Mouse (Mus musculus) forebrain, embryonic 15.5 days (tissue): ENCODE results near the gene Dda1. TPM values are rescaled to one million over a fixed set of nuclear protein-coding genes. Genes with fewer than 3 reads are reported as not detected.
A peak's percentile ranks its signal among the peaks of the same experiment; 100 is the strongest.
"Not testable (repeated sequence)": the region's sequence is repeated elsewhere in the genome, so short reads cannot be mapped to it uniquely, and the experiment has no call there.

Experiments
- ATAC-seq: fragments of 200-750 bp; cut with Nextera tagmentation; replicated peaks from 2 replicates; pipeline ENCODE4 v1.8.0; 2017; ENCODE audit warnings: mild to moderate bottlenecking, moderate TSS enrichment, moderate library complexity
- H3K27ac ChIP-seq: fragments of 300-500 bp; sonication (generic); replicated peaks from 2 replicates; pipeline ENCODE4 v1.5.1; 2015; ENCODE audit warnings: mild to moderate bottlenecking, inconsistent platforms
- H3K27me3 ChIP-seq: fragments of 300-500 bp; sonication (generic); 2 replicates; pipeline ENCODE4 v1.6.1; 2015; ENCODE audit warnings: inconsistent platforms
- H3K36me3 ChIP-seq: fragments of 300-500 bp; sonication (generic); 2 replicates; pipeline ENCODE4 v1.6.1; 2015; ENCODE audit warnings: mild to moderate bottlenecking, inconsistent platforms
- H3K4me1 ChIP-seq: fragments of 300-500 bp; sonication (generic); 2 replicates; pipeline ENCODE4 v1.6.1; 2015; ENCODE audit warnings: inconsistent platforms
- H3K4me2 ChIP-seq: fragments of 300-500 bp; sonication (generic); replicated peaks from 2 replicates; pipeline ENCODE4 v1.6.1; 2015; ENCODE audit warnings: mild to moderate bottlenecking, inconsistent platforms
- H3K4me3 ChIP-seq: fragments of 300-500 bp; sonication (generic); 2 replicates; pipeline ENCODE4 v1.5.1; 2015; ENCODE audit warnings: mild to moderate bottlenecking, inconsistent platforms
- H3K9ac ChIP-seq: fragments of 300-500 bp; sonication (generic); replicated peaks from 2 replicates; pipeline ENCODE4 v1.6.1; 2015; ENCODE audit warnings: mild to moderate bottlenecking, inconsistent platforms
- H3K9me3 ChIP-seq: fragments of 300-500 bp; sonication (generic); 2 replicates; pipeline ENCODE4 v1.6.1; 2016; ENCODE audit warnings: inconsistent platforms
- WGBS: fragments of 180-500 bp; shearing (Covaris S2); methylation state at CpG from one replicate; pipeline ENCODE4 v1.1.7; 2015; ENCODE audit warnings: mixed read lengths; 5-methylcytosine and 5-hydroxymethylcytosine counted together
- polyA plus RNA-seq: library from polyadenylated mRNA; unstranded; fragments of >200 nt; fragmentation: Nextera tagmentation; extraction: Ambion mirVana; gene quantifications from 2 replicates; pipeline ENCODE4 v1.2.1, GENCODE M21; 2015

Dda1 gene
- 222 and 240 TPM in 2 replicates for polyA plus RNA-seq

DNA sequence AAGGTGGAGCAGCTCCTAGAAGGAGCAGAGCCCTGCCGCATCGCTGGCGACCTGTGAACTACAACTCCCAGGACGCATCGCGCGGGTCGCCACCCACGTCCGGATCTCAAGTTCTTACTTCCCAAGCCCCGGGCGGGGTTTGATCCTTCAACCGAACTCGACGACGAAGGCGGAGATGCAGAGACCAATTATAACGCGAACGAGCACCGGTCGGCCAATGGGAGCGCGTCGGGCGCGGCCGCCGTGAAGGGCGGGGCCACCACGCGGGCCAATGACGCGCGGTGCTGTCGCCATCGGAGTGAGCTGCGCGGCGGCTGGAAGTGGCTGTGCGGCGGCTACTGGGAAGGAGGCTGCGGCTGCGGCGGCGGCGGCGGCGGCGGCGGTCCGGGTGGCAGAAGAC, at the start of gene Dda1:
TSS of gene Dda1 (plus strand) at position 284 of the 400 bp plus-strand sequence.
- Histone ChIP-seq H3K27ac (peak within 1 kb of the TSS; percentile 86), H3K4me1 (peaks cover 36% of the 10 kb centered on the region), H3K4me3 (peak within 1 kb of the TSS; percentile 76), H3K9ac (peak within 1 kb of the TSS; percentile 70), H3K36me3 (peaks cover 23% of the 10 kb centered on the region), H3K9me3 (no peaks in the 10 kb centered on the region), H3K27me3 (no peaks in the 10 kb centered on the region), H3K4me2 (peak within 1 kb of the TSS; percentile 77)
- ATAC-seq, result peak; percentile 90
- under 1% methylated on average over 39 of the region's 52 CpGs for WGBS

DNA sequence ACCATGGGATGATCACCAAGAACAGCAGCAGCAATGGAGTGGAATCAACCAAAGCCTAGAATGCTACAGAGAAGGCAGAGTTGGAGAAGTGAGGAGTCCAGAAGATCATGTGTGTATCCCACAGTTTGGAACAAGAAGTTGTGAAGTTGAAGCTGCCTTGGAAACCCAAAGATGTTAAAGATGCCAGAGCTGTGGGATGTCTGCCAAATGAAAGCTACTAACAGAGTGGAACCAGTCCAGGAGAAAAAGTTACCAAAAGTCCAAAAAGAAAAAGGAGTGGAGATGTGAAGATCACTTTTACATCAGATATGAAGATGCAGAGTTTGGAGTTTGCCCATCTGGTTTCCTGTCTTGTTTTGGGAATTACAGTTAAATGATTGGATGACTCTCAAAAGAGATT, 46.9 kb upstream of the Dda1 start:
- no peaks in the 10 kb centered on the region for H3K9me3 ChIP-seq
- no peak for ATAC-seq
- no peak overlapping the region for H3K4me3 ChIP-seq
- no peak overlapping the region for H3K9ac ChIP-seq
- no peak overlapping the region for H3K4me2 ChIP-seq
- no peaks in the 10 kb centered on the region for H3K36me3 ChIP-seq
- H3K4me1 ChIP-seq, result no peaks in the 10 kb centered on the region
- no peaks in the 10 kb centered on the region for H3K27me3 ChIP-seq
- H3K27ac ChIP-seq, result no peak overlapping the region

DNA sequence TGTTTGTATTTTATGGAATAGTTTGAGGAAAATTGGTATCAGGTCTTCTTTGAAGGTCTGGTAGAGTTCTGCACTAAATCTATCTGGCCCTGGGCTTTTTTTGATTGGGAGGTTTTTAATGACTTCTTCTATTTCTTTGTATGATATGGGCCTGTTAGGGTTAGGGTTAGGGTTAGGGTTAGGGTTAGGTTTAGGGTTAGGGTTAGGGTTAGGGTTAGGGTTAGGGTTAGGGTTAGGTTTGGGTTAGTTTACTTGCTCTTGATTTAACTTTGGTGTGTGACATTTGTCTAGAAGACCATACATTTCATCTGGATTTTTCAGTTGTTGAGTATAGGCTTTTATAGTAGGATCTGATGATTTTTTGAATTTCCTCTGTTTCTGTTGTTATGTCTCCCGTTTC, 36.1 kb upstream of the Dda1 start:
- not testable (repeated sequence) for H3K4me2 ChIP-seq, H3K9ac ChIP-seq, ATAC-seq, H3K27ac ChIP-seq, H3K27me3 ChIP-seq, H3K4me3 ChIP-seq, H3K36me3 ChIP-seq, H3K4me1 ChIP-seq, H3K9me3 ChIP-seq
- whole genome bisulfite sequencing, result 81% methylated on average over 1 of the region's 1 CpGs

DNA sequence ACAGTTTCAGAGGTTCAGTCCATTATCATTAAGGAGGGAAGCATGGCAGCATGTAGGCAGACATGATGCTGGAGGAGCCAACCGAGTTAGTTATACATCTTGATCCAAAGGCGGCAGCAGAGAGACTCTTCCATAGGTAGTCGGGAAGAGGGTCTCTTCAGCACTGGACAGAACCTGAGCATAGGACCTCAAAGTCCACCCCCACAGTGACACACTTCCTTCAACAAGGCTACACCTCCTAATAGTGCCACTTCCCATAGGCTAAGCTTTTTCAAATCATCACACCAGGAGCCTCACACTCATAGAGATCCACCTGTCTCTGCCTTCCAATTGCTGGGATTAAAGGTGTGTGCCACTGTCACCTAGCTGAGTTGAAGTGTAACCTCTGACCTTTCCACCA, 32.0 kb upstream of the Dda1 start:
- Histone ChIP-seq H3K4me3 (no peak overlapping the region), H3K9me3 (no peaks in the 10 kb centered on the region), H3K4me1 (no peaks in the 10 kb centered on the region), H3K9ac (no peak overlapping the region), H3K27me3 (peaks cover 3% of the 10 kb centered on the region; the same call in 1 of the 2 replicates), H3K36me3 (no peaks in the 10 kb centered on the region), H3K4me2 (no peak overlapping the region), H3K27ac (no peak overlapping the region)
- ATAC-seq, result no peak
- 57% methylated on average over 3 of the region's 3 CpGs for WGBS

DNA sequence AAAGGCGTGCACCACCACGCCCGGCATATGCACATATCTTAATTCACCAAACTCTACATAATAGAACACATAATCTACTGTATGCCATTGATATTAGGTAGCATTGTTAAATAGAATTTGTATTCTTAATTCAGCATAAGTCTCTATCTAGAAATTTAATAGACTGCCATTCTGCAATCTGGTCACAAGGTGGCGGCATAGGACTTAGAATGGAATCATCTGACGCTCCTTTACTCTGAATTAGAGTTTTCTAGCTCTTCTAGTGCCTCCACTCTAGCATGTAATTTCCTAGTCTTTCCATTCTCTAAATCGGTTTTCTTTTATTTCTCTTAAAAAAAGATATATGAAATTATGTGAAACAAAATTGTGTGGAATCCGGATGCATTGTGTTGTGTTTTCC, 27.6 kb upstream of the Dda1 start:
- no peaks in the 10 kb centered on the region for H3K36me3 ChIP-seq
- no peak for ATAC-seq
- H3K4me1 ChIP-seq, result no peaks in the 10 kb centered on the region
- no peak overlapping the region for H3K4me2 ChIP-seq
- H3K9me3 ChIP-seq, result no peaks in the 10 kb centered on the region
- under 1% methylated on average over 7 of the region's 7 CpGs for WGBS
- no peak overlapping the region for H3K4me3 ChIP-seq
- H3K27ac ChIP-seq, result no peak overlapping the region
- H3K27me3 ChIP-seq, result peaks cover 7% of the 10 kb centered on the region; the same call in 1 of the 2 replicates
- no peak overlapping the region for H3K9ac ChIP-seq

DNA sequence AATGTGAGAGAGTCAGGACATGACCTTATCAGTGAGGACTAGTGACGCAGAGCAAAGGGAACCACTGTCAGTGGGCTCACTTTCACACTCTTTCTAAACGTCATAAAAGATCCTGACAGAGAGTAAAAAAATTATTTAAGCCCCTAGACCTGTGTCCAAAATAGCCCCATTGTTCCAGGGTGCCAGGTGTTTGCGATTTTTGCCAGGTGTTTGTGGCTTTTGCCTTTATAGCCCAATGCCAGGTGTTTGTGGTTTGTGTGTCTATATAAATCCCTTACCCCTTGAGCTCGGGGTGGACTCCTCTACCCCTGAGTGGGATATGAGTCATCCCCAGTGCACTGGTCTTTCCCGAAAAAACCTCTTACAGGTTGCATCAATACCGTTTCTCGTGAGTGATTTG, 23.9 kb upstream of the Dda1 start:
- no peak overlapping the region for H3K4me2 ChIP-seq
- peaks cover 7% of the 10 kb centered on the region; the same call in 1 of the 2 replicates for H3K27me3 ChIP-seq
- WGBS, result 83% methylated on average over 7 of the region's 7 CpGs
- H3K4me1 ChIP-seq, result no peaks in the 10 kb centered on the region
- no peak overlapping the region for H3K27ac ChIP-seq
- H3K9me3 ChIP-seq, result no peaks in the 10 kb centered on the region
- H3K9ac ChIP-seq, result no peak overlapping the region
- H3K4me3 ChIP-seq, result no peak overlapping the region
- H3K36me3 ChIP-seq, result no peaks in the 10 kb centered on the region
- ATAC-seq, result no peak

DNA sequence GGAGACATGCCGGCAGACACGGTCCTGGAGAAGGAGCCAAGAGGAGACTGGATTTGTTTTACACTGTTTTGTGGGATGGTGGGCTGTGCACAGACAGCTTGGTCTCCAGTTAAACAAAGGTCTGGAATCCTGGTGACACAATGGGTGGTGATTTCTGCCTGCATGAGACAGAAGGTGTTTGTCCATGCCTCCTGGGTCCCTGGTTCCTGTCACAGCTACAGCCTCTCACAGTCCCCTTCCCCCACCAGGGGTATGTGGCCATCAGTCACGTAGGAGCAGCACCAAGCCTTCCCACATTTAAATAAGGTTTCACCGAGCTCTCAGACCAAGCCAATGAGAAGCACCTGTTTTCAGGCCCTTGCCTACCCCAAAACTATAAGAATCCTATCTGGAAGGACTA, 17.7 kb upstream of the Dda1 start:
- WGBS, result 64% methylated on average over 4 of the region's 4 CpGs
- Histone ChIP-seq H3K4me1 (no peaks in the 10 kb centered on the region), H3K36me3 (no peaks in the 10 kb centered on the region), H3K4me3 (no peak overlapping the region), H3K9ac (no peak overlapping the region), H3K27ac (no peak overlapping the region), H3K9me3 (no peaks in the 10 kb centered on the region), H3K4me2 (no peak overlapping the region), H3K27me3 (no peaks in the 10 kb centered on the region)
- no peak for ATAC-seq

DNA sequence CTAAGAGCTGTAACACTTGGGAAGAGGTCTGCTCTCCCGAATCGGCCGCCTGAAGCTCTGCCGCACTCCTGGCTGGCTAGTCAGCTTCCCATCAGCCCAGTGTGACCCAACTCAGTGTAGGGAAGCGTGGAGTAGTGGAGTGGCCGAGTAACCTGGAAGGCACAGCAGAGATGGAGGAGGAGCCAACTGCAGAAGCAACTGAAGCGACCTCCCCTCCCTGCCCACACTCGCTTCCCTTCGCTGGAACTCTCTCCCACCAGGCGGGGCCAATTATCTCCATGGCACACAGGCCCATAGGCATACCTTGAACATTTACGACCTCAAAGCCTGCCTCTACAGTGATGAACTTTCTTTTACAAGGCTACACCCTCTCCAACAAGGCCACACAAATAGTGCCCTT, 17.2 kb upstream of the Dda1 start:
- H3K9ac ChIP-seq, result no peak overlapping the region
- no peaks in the 10 kb centered on the region for H3K4me1 ChIP-seq
- no peak for ATAC-seq
- no peak overlapping the region for H3K27ac ChIP-seq
- no peaks in the 10 kb centered on the region for H3K9me3 ChIP-seq
- whole genome bisulfite sequencing, result 53% methylated on average over 11 of the region's 11 CpGs
- H3K4me3 ChIP-seq, result no peak overlapping the region
- no peaks in the 10 kb centered on the region for H3K27me3 ChIP-seq
- H3K4me2 ChIP-seq, result no peak overlapping the region
- 0 out of 2 replicates have a peak, but pooled peaks cover 1% of the 10 kb centered on the region for H3K36me3 ChIP-seq

DNA sequence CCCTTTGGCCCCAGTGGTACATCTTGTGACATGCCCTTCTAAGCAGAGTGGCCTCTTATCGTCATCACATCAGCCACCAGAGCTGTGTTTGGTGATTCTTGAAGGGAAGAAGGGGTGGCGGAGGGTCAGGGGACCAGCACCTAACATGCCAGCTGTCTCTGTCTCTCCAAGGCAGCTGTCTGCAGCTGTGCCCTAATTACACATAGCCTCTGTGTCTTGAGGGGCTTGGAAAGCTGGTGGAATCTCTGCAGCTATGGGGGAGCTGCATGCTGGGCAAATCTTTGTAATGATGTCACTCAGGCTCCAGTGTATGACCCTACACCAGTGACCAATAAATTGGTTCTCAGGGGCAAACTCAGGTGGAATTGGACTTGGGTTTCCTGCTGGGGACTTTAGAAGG, 16.3 kb upstream of the Dda1 start:
- ATAC-seq, result no peak
- no peaks in the 10 kb centered on the region for H3K4me1 ChIP-seq
- no peak overlapping the region for H3K9ac ChIP-seq
- 84% methylated on average over 2 of the region's 2 CpGs for WGBS
- H3K4me3 ChIP-seq, result no peak overlapping the region
- H3K27me3 ChIP-seq, result no peaks in the 10 kb centered on the region
- H3K4me2 ChIP-seq, result no peak overlapping the region
- H3K36me3 ChIP-seq, result 0 out of 2 replicates have a peak, but pooled peaks cover 2% of the 10 kb centered on the region
- no peak overlapping the region for H3K27ac ChIP-seq
- no peaks in the 10 kb centered on the region for H3K9me3 ChIP-seq

DNA sequence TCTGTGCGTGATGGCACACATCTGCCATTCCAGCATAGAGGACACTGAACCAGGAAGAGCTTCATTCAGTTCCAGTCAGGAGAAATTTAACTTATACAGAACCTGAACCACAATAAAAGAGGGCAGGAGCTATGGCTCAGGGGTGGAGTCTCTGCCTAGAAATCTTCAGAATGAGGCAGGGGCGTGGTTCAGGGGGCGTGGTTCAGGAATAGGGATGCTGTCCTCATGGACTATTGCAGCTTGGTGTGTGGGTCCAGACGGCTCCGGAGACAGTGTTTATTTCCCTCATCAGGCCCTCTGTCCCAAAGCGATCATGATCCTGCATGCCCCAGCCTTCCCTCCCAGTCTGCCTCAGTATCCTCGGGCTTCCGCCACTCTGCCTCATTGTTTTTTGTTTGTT, 14.3 kb upstream of the Dda1 start:
- Histone ChIP-seq H3K4me2 (no peak overlapping the region), H3K4me1 (peaks cover 2% of the 10 kb centered on the region; the same call in 1 of the 2 replicates), H3K36me3 (peaks cover 20% of the 10 kb centered on the region), H3K27ac (no peak overlapping the region), H3K9me3 (no peaks in the 10 kb centered on the region), H3K4me3 (no peak overlapping the region), H3K27me3 (no peaks in the 10 kb centered on the region), H3K9ac (no peak overlapping the region)
- no peak for ATAC-seq
- WGBS, result 91% methylated on average over 8 of the region's 8 CpGs

DNA sequence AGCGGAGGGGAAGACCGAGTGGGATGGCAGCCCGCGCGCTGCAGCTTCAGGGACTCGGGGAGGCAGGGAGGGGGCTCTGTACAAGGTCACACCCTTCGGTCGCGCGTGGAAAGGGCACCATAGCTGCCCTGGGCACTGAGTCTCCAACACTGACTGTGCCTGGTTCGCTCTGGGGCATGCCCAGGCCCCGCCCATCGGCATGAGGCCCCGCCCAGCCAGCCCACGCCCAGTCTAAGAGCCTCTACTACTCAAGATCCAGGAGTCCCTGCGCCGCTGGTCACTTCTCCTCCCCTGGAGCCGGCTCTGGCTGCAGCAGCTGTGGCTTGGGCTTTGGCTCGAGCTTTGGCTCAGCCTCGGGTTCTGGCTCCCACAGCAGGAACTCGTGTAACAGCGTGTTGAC, 12.1 kb upstream of the Dda1 start:
- H3K4me2 ChIP-seq, result no peak overlapping the region
- ATAC-seq, result no peak

DNA sequence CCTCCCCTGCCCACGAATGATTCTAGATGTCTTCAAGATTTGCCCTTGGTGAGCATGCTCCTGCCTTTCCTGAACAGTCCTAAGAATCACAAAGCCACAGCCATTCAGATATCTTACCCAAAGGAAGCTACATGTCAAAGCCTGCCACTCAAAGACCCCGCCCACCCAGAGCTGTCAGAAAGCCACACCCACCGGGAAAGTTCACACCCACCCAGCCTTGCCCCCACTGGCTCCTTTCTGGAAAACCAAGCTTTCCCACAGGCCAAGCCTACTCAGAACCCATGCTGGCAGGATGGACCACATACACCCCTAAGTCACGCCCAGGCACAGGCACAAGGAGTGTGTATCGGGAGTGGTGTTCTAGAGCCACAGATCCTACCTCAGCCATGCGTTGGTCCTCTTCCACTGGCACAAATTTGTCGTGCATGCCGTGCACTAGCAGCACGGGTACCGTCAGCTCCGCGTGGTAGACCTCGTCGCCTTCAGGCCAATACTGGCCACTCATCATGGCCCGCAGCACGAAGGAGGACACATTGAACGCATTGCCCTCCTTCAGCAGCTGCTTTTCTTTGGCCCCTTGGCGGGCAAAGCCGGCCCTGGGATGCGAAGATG, 11.2 kb upstream of the Dda1 start:
- Histone ChIP-seq H3K9me3 (no peaks in the 10 kb centered on the region), H3K4me3 (no peak overlapping the region), H3K4me1 (peaks cover 30% of the 10 kb centered on the region), H3K27ac (no peak overlapping the region), H3K36me3 (peaks cover 30% of the 10 kb centered on the region), H3K4me2 (no peak overlapping the region), H3K27me3 (no peaks in the 10 kb centered on the region), H3K9ac (no peak overlapping the region)
- no peak for ATAC-seq
- 88% methylated on average over 20 of the region's 20 CpGs for WGBS

More for the DNA sequence above, 12.1 kb upstream of the Dda1 start:
- WGBS, result 51% methylated on average over 22 of the region's 22 CpGs
- Histone ChIP-seq H3K4me3 (no peak overlapping the region), H3K9ac (no peak overlapping the region), H3K27ac (no peak overlapping the region), H3K9me3 (no peaks in the 10 kb centered on the region), H3K36me3 (peaks cover 30% of the 10 kb centered on the region), H3K4me1 (peaks cover 21% of the 10 kb centered on the region), H3K27me3 (no peaks in the 10 kb centered on the region)

DNA sequence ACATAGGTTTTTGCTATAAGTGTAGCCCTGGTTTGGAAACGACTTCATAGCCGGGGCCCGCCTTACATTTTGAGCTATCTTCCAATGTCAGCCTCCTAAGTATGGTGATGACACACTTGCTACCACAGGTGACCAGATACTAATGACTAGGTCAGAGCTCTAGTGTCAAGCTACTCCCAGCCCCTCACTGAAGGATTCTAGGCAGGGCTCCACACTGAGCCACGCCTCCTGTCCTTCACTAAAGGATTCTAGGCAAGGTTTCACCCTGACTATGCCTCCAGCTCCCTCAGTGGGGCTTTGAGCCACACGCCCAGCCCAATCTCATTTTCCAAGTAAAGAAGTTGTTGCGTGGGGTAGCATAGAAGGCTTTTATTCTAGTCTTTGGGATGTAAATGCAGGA, 8.3 kb upstream of the Dda1 start:
- ATAC-seq, result no peak
- peaks cover 48% of the 10 kb centered on the region for H3K4me1 ChIP-seq
- no peaks in the 10 kb centered on the region for H3K27me3 ChIP-seq
- H3K9ac ChIP-seq, result no peak overlapping the region
- H3K4me3 ChIP-seq, result no peak overlapping the region
- H3K4me2 ChIP-seq, result no peak overlapping the region
- H3K27ac ChIP-seq, result no peak overlapping the region
- H3K9me3 ChIP-seq, result no peaks in the 10 kb centered on the region
- 89% methylated on average over 6 of the region's 6 CpGs for WGBS
- peaks cover 30% of the 10 kb centered on the region for H3K36me3 ChIP-seq
